In genomic region chr11:21321577-21321976, GRCm38 (mm10) we compare ENCODE assay signal across 18 mouse cellular contexts.
"Had no signal": no experiment of that assay in that cellular context is flagged by ENCODE, and none has a peak within 500 bp of the region (broad histone marks: within the 10 kb centered on the region; RNA-seq: fewer than 3 reads in every experiment).

No protein-coding gene starts in this region.

- ATAC-seq: liver, postnatal 0 days; midbrain, embryonic 13.5 days; midbrain, embryonic 15.5 days had no signal

- H3K4me1 ChIP-seq: liver, embryonic 13.5 days; midbrain, embryonic 13.5 days; midbrain, embryonic 15.5 days; neural tube, embryonic 12.5 days had no signal

- H3K9ac ChIP-seq: liver, embryonic 13.5 days; liver, embryonic 15.5 days; liver, postnatal 0 days; lung, embryonic 14.5 days; midbrain, embryonic 13.5 days; midbrain, embryonic 15.5 days; neural tube, embryonic 12.5 days had no signal

- H3K4me2 ChIP-seq: liver, embryonic 11.5 days; liver, embryonic 13.5 days; liver, embryonic 15.5 days; lung, embryonic 14.5 days; midbrain, embryonic 11.5 days; midbrain, embryonic 13.5 days; midbrain, embryonic 15.5 days; neural tube, embryonic 12.5 days had no signal

- DNase-seq: liver, embryonic 13.5 days; liver, postnatal 0 days; lung, embryonic 14.5 days; retina, postnatal 1 day; right cerebral cortex, adult 18-20 months; right cerebral cortex, postnatal 25 days; right cerebral cortex, postnatal 4 days; spleen, adult 18-20 months; thymus, adult 18-20 months; thymus, postnatal 25 days had no signal

- H3K27me3 ChIP-seq: liver, embryonic 13.5 days; liver, embryonic 15.5 days; megakaryocyte, embryonic 14.5 days; midbrain, embryonic 13.5 days; midbrain, embryonic 15.5 days; neural tube, embryonic 12.5 days had no signal

- H3K9me3 ChIP-seq: liver, embryonic 13.5 days; liver, embryonic 15.5 days; megakaryocyte, embryonic 14.5 days; midbrain, embryonic 13.5 days; midbrain, embryonic 15.5 days; neural tube, embryonic 12.5 days had no signal

- H3K4me3 ChIP-seq: liver, embryonic 13.5 days; liver, embryonic 15.5 days; megakaryocyte, embryonic 14.5 days; midbrain, embryonic 13.5 days; midbrain, embryonic 15.5 days; neural tube, embryonic 12.5 days had no signal

- H3K27ac ChIP-seq: liver, embryonic 13.5 days; liver, embryonic 15.5 days; macrophage; midbrain, embryonic 13.5 days; midbrain, embryonic 15.5 days; neural tube, embryonic 12.5 days had no signal
